Mouse (Mus musculus) thymus, postnatal 36 days (tissue): Measurements from ENCODE around the gene Hcar1.

Source experiments
- DNase-seq, 2 experiments: peaks; one replicate each; pipeline ENCODE4 v3.0.0; 2022; ENCODE audit warnings: mixed read lengths in 2 of 2

The Hcar1 gene

DNA sequence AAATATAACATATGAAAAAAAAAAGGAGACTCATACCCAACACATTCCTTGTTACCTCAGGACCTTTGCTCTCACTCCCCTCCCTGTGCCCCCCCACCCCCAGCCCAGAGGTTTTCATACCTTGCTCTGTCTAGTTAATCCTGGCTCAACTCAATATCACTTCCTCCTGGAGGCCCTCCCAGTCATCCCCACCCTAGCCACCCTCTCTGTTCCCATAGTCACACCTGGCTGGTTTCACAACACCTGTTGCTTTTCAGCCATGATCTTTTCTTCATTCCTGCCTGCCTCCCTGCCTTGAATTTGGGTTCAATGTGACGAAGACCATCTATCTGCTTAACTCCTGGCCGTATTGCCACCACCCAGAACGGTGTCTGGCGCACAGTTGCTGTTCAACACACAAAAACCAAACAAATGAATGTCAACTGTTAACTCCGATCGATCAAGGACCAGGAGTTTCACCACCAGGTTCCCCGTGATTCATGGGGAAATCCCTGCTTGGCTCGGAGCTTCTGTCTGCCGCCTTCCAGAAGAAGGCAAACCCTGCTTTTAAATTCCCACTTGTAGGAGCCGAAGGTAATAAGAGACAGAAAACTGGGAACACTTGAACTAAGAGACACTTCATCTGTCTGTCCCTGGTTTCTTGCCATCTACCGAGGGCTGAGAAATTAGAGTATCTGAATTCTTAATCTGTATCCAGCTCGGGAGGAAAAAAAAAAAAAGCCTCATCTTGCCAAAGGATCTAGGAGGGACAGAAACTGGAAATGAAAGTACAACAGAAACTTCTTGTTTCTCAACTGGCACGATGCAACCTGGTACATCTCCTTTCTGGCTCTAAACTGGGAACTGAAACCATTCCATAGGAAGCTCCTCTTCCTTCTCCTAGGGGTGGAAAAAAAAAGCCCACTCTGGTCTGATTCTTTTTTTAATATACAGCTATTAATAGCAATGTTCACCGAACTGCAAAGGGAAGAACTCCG is 17.2 kb downstream of the Hcar1 start:
- DNase-seq, result no peak

DNA sequence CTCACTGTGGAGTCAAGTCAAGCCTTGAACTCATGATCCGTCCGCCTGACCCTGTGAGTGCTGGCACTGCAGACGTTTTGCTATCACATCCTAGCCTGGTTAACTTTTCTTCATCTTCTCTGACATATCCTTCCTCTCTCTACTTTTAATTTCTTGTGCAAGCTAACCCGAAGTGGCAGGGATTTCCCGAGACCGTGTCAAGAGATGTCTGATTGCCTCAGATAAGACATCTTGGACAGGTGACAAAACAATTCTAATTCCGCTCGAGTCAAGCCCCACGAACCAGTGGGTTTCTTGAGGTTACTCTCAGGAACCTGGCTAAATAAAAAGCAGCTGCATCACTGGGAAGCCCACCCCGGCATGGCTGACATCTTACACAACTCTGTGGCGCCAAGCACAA is 21.0 kb downstream of the Hcar1 start:
- no peak for DNase-seq

DNA sequence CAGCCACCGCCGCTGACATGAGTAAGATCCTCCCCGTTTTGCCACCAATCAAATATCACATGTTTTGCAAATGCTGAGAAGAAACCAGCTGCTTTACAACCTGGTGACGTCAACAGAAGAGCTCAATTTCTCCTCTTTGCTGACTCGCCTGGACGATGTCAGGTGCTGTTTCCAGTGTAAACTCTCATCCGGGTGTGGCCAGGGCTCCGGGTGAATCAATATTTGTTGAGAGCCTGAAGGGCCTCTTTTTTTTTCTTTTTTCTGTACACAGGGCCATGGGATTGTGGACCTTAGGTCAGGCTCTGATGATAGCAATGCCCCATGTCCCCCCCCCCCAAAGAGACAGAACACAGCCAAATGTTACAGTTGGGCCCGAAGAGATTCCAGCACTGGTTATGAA is 25.3 kb downstream of the Hcar1 start:
- no peak for DNase-seq

DNA sequence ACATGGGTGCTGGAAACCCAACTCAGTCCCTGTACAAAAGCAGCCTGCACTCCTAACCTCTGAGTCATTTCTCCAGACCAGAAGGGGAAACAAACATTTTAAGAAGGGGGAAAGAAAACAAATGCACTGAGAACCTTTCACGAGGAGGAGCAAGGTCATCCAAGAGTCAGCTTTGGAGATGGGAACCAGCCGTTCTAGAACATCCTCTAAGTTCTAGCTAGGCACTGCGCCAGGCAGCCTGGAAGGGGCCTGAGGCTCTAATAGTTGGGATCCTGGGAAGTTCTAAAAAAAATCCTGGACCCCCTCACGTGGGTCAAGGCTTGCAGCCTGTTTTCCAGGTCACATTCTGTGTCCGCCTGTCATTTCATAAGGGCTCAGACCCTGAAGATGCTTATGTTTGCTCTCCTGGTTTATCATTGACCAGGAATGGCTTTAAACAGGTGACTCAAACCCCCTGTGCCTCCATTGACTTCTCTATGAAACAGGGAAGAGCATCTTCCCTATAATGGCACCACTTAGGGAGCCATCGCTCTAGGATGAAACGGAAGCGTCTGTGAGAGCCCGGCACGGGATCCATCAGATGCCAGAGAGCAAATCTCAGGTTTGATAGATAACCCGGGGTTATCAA is 25.8 kb downstream of the Hcar1 start:
- no peak for DNase-seq

DNA sequence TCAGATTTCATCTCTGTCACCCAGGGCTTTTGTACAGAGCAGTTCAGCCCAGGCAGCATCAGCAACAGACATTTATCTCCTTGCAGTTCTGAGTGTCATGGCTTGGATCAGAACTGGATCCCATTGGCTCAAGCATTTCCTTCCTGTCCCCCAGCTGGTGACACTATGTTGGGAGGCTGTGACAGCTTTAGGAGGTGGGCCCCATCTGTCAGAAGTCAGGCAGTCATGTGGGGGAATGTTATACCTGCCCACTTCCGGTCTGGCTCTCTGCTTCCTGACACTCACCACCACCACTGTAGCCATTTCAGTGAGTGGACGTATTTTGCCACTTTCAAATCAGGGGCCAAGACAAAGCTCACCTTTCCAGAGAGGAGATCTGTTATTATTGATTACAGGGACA is 28.4 kb downstream of the Hcar1 start:
- DNase-seq, result peak; percentile 5 to 22

DNA sequence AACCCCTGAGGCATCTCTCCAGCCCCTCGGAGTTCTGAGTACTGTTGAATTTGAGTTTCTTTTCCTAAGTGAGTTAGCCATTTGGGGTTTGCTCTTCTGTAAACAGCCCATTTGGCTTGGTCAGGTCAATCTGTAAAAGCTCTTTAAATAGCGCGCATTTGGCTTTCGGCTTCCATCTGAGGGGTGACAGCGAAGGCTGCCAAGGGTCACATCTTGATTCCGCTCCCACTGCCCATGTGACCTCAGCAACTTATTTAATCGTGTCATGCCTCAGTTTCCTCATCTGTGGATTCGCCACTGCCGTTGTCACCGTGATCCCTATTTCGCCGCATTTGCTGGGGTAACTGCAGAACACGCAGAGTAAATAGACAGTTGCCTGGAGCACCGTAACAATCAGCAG is 35.5 kb downstream of the Hcar1 start:
- no peak for DNase-seq

DNA sequence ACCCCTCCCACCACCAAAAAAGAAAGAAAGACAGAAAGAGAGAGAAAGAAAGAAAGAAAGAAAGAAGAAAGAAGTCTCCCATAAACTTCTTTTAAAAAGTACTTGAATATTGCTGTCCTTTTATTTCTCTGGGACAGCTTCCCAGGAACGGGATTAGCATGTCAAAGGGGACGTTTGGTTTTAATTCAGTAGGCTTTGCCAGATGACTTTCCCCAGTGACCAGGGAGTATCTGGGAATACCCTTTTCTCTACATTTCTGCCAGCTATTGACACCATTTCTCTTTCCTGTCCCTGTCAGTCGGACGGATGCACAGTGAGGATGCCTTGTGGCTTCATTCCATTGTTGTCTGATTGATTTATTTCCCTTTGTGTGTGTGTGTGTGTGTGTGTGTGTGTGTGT is 36.0 kb downstream of the Hcar1 start:
- no peak for DNase-seq

DNA sequence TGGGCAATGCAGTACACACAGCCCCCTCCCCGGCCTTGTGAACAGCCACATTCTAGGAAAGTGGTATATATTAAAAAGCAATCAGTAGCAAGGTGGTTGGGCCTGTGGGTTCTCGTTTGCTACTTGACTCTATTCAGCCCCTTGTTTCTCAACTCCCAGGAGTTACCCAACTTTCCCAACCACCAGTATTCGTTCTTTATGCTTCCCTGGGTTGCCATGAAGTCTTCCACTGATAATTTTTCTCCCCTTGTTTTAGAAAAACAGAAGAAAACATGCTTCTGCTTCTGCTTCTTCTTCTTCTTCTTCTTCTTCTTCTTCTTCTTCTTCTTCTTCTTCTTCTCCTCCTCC is 36.9 kb downstream of the Hcar1 start:
- no peak for DNase-seq

DNA sequence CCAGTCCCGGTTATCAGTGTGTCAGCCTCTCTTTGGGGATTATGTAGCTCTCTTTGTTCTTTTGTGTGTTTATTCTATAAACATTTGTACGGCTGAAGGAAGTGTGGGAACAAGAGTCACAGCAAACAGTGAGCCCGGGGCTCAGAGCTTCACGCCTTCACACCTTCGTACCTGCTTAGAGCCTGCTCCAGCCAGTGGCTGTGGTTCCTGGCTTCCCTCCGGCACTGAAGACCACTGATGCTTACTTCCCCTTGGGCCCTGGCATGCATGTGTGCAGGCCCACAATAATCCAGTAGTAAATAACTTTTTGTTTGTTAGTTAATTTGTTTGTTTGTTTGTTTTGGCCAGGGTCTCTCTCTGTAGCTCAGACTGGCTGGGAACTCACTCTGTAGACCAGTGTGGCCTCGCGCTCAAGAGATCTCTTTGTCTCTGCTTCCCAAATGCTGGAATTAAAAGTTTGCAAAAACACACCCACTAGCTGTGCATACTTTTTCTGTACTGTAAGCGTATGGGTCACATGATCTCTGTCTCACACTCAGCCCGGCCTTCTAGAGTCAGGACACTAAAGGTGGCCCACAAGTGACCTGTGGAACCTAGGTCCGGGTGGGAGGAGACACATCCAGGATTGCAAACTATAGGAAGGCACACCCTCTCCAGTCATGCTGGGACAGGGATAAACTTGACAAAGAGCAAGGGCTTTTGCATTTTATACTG is 37.4 kb downstream of the Hcar1 start:
- no peak for DNase-seq

DNA sequence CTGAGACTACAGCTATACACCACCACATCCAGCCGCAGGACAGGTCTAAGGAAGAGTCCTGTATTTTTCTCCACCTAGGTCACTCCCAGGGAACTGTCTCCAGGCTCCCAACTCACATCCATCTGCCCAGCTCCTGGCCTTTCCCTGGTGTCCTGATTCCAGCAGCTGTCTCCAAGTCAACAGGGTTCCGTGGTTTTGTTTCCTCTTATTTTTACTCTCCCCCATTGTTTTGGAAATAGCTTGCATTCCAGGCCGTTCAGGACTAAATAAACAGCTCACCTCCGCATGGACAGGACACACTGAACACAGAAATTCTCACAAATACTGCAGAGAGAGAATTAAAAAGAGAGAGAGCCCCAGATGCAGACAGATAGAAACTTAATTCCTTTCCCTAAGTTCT is 42.4 kb downstream of the Hcar1 start:
- no peak for DNase-seq

DNA sequence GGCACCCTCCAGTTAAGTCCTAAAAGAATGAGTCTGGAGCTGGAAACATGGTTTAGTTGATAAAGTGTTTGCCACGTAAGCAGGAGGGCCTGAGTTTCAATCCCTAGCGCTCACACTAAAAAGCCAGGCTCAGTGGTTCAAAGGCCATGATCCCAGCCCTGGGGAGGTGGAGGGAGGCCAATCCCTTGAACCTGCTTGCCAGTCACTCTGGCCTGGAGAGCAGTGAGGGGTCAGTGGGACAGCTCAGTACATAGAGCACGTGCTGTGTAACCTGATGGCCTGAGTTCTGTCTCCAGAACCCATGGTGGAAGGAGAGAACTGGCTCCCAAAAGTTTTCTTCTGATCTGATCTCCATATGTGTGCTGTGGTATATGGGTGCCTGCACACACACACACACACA is 45.0 kb downstream of the Hcar1 start:
- DNase-seq, result no peak

DNA sequence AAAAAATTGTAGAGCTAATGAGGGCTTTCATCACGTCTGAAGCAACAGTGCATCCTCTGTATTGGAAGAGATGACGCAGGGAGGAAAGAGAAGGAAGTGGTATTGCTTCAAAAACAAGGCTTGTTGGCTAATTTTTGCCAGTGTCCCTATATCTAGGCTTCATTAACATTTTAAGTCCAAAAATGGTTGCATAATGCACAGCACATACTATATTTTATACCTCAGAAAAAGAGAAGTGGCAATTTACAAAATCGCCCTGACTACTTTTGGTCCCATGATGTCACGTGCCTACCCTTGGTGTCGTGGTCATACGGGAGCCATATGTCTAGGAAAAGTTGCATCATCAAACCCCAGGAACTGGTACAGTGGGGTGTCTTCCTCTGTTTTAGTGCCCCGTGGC is 47.5 kb downstream of the Hcar1 start:
- DNase-seq, result no peak

DNA sequence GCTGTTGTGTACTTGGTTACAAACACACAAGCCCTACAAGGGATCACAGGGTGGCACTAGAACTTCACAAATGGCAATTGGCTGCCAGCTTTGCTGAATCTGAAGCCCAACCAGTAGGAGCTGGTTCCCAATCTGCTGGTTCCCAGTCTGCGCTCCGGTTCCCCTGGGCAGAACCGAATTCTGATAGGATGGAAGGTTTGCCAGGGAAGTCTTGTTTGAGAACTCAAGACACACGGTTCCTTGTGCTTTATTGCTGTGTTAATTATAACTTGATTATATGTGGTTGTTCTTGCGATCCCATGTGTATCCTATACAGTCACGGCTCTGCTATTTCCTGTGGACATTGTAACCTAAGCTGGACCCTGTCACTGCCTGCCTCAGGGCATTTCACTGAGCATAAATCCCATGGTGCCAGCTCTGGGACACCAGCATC is 52.1 kb downstream of the Hcar1 start:
- DNase-seq, result no peak
